Mouse (Mus musculus) cerebellum, postnatal 4 days (tissue): ENCODE data around the gene Txlnb.
"Not testable (repeated sequence)": the region's sequence is repeated elsewhere in the genome, so short reads cannot be mapped to it uniquely, and the experiment has no call there.

Experiments
- DNase-seq, 2 experiments: peaks; one replicate each; pipeline ENCODE4 v3.0.0; 2022; ENCODE audit warnings: low spot score in 2 of 2, mixed read lengths in 1 of 2

Txlnb gene

DNA sequence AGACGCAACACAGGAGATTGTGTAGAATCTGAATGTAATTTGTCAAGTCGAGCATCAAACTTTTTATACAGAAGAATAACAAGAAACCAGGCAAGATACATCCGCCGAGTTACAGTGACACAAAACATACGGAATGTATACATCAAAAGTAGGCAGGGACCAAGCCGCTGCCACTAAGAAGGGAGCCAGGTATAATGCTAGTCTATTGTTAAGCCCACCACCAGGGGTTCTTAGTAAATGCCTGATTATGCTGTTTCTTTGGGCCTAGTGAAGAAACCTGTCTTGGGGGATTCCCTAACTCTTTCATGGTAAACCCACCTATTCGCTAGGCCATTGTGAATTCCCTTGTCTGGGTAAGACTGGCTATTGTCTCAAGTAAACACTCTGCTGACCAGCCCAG lies 24.4 kb downstream of the Txlnb start:
- DNase-seq: not testable (repeated sequence)

DNA sequence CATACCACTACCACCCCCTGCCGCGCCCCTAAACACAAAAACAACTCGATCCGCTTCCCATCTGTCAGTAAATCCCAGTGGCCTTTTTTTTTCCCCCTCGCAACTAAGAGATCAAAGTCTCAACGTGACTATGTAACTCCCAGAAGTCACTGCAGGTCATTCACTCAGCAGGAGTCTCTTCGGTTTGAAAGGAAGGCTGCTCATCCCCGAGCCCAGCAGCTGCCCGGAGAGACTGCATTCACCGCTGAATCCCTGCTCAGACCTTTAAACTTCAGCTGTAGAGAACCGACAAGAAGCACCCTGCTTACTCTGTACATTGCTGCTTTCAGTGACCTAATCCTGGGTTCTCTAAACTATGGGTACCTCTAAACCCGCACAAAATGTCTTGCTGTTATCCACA lies 31.4 kb downstream of the Txlnb start:
- peak in 1 of 2 experiments; percentile 1 for DNase-seq

DNA sequence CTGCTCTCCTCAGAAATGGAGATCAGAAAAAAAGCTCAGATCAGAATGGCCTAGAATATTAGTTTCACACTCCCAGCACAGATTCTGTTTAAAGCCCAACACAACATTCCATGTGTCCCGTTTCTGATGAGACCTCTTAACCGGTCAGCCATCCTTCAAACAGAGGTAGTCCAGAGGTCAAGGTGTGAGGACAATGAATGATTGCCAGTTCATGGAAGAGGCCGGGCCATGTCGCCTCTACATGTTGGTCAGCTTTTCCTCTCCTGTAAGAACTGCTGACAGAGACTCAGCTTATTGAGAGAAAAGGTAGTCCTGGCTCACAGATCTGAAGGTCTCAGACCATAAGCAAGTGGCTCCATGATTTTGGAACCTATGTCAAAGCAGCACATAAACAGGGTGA lies 33.2 kb downstream of the Txlnb start:
- DNase-seq: no peak

DNA sequence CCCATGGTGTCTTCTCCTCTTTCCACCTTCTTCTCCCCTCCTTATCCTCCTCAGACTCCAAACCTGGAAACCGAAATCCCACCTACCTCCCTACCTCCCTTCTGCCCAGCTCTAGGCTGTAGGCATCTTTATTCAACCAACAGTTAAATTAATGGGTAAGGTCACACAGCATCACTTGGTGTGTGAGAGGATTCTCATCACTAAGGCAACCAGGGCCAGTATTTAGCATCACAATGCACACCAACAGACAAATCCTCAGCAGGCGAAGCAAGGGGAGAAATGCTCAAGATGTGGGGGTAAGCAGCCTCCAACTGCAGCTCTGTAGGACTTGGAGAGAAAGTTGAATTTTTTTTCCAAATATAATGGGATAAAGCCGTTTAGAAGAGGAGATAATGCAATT lies 35.0 kb downstream of the Txlnb start:
- DNase-seq: no peak

DNA sequence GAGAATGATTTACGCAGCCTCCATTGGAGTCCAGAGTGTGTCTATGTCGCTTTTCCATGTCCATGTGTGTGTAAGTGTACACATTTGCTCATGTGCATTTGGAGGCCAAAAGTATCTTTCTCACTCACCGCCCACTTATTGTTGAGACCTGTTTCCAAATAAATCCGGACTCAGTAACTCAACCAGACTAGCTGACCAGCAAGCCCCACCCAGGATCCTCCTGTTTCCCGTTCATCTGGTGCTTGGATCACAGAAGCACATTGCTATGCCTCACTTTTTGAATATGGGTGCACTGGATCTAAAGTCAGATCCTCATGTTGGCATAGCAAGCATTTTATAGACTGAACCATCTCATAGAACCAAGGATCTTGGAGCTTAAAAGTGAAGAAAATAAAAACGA lies 39.0 kb downstream of the Txlnb start:
- DNase-seq: no peak

DNA sequence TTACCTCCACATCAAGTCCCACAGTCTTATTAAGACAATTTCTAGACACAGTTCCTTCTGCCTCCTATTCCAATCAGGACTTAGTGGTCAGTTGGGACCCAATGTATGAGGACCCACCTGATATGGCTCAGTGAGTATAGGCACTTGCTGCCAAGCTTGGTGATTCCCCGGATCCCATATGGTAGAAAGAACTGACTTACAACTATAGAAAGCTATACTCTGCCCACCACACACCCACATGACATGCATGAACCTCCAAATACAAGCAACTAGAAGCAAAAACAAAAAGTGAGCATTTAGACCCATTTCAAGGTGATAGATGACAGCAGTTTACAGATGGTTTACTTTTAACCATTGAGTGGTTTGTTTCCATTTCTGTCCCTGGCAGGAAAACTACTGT lies 40.2 kb downstream of the Txlnb start:
- DNase-seq: no peak

DNA sequence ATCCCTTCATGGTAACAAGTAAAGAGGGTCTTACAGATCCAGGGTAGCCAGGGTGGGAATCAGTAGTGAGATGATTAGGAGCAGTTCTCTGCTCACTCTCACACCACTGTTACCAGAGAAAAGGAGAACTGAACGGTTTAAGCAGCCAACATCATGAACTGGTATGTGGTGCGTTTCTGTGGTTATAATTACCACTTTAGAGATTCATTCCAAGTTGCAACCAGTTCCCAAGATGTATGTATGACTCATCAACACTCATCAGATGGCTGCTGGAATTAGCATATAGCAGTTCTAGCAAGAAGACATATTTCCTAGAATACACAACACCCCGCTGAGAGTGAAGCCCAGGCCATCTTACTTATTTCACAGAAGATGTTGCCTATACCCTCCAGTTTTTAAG lies 46.0 kb downstream of the Txlnb start:
- DNase-seq: no peak

DNA sequence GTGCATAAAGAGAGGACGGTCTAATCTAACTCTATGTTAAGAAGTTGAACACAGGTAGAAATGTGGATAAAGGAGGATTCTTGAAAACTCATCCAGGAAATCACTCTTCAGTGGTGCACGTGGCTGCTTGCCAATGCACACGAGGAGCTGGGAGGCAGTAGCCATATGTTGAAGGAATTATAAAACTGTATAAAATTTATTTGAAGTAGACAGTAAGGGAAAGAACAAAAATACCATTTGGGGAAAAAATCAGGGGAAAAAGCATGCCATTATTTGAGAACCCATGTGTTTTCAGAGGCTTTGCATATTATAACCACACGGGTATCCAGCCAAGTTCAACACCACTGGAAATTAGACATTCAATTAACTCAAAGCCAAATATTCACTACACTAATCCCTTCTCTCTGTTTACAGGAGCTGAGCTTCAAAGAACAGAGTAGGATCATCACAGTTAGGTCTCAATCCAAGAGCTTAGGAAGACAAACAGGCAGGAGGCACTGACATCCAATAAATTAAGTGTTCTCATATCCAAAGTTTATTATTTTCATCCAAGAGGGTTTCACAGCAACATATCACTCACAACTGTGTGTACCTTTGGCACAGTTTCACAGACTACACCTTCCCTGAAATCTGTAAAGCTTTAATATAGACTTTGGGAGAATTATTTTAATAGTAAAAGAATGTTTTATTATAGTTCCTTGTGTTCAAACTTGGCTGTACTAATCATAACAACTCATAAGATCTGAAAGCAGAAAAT lies 48.9 kb downstream of the Txlnb start:
- no peak for DNase-seq

DNA sequence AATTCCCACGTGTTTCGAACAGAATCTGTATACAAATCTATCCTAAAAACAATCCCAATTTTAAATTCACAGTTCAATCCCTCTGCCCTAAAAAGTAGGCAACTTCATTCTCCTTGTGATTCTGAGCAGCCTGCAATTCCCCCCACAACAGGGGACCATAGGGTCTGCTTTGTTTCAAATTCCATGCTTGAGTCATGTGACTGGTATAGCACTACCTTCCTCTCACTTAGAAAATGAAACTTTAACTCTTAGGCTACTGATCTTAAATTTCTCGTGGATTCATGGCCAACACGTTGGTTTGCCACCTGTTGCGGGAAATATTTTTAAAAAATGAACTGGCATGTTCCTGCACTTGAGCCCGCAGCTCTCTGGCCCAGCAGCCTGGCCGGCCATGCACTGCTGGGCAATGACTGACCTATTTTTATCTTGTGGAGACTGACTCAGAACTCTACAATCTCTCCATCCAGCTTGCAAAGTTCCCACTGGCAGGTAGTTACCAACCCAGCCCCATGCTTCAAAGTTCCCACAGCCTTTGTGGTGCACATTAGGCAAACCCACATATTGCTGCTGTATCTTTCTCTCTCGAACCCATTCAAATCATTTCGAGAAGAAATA lies 61.7 kb downstream of the Txlnb start:
- no peak for DNase-seq

DNA sequence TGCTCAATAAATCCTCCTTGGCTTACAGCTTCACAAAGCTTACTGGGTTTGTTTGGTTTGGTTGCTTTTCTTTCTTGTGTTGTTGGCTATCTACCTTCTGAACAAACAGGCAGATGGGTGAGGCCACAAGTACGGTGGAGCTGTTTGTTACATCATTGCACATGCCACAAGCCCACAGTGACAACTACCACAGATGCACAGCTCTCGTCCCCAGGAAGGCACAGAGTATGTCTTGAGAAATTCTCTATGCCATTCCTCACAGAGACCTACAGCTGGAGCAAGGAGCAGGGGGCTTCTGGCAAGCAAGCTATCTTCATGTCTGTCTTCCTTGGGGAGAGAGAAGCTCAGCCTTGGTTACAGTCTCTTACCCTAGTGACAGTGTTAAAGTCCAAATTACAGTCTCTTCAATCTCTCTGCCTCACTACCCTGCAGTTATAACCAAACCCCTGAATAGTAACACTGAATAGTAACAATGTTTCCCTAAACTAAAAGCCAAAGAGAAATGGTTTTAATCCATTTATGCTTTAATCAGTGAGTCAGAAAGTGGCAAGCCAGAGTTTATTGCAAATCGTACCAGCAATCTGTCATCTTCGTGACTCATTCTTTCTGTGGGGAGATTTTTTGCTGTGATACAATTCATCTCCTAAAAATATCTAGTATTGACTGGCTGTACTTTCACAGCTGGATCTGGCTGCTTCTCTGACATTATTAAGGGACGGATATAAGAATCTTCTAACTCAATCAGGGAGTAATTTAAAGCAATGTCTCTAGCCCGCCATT lies 64.9 kb downstream of the Txlnb start:
- DNase-seq: no peak

DNA sequence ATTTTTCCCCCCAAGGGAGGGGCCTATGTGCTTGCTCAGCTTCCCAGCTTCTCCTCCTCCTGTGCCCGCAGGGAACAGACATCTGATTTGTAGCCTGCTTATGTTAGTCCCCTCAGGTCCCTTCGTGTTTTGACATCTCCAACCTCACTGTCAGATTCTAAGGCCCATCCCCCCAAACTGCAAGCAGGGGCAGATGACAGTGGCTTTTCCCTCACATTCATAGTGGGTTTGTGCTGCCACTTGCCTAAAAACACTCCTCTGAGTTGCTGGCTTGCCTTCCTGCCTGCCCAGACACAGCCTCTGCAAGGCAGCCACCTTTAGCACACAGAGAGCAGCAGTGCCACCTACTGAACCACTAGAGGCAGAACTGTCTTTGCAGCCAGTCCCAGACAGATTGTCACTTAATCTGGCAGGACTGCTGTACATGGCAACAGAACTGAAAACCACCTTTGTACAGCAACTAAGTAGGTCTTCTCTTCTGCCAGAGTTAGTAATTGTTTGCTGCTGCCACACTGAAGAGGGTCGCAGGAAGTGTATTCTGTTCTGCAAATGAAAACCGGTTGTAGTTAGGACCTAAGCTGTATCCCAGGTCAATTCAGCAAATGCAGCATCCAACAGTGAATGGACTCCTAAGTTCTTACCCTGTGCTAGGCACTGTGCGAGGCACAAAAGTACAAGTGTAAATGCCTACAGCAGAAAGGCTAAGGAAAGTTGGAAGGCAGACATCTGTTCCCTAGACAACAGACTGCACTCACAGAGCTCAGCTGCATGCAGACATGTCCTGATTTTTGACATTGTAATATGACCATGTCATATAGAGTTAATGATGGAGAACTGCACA lies 74.0 kb downstream of the Txlnb start:
- peak; percentile 29 to 48 for DNase-seq

DNA sequence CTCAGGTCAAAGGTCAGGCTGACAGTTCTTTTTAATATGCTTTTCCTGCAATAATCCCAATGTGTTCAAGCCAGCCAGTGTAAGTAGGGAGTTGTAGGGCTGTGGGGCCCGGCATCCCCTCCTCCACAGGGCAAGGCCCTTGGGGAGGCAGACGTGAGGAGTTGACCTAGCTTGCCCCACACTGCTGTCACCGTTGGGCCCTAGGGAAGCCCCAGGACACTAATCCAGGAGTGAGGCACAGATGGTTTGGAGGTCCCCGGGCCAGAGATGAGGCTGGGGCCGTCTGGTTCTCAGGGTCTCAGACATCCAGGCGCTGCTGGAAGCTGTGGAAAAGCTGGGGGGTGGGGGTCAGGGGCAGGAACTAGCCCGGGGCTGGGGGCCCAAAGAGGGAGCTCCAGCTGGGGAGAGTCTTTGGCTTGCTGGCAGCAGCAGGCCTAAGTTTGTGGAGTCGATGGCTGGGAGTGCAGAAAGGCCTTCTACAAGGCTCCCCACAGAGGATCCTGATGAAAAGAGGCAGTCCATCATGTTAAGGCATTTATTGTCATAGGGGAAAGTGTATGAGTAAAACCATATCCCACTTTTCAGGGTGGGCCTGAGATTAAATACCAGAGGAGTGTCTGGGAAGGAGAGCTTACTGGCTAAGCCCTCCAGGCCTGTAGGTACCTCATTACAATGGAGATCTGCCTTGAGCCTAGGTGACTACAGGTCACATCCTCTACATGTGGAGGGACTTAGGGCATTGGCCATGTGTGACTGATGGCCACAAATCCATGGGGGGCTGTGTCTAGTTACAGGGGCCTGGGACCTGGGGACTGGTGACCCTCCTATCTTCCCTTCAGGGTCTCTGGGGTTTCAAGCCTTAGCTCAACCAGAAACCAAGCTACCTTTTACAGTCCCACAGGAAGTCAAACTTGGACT lies 82.2 kb downstream of the Txlnb start:
- DNase-seq: no peak

DNA sequence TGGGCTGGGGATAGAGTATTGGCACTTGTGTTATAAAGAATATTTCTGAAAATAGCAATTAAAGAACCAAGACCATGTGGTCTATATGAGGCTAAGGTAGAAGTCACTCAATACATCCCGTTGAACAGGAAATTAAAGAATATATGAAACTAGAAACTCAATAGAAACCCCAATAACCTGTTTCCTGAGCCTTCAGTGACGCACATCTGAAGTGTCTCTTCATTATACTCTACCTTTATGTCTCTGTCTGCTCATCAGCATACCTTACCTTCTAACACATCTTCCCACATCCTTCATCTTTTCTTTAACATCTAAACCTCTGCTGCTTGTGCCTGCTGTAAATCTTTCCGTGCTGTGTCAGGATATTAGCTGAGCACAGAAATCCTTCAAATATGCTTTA lies 84.0 kb downstream of the Txlnb start:
- DNase-seq: no peak

DNA sequence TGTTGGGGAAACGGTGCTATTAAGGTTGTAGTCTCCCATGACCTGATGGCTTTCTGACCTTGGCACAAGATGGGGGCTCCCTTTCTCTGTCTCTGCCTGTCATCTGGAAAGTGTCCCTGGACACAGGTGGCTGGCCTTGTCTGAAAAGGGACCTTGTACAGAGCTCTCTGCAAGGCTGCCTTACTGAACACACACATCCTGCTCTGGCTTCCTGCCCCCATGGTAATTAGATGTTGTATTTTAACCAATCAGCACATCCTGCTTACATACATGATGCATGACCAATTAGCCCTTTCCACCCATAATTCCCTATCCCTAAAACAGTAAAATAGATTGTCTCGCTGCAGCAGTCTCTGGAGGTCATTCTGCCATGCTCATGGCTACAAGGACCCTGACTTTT lies 84.7 kb downstream of the Txlnb start:
- DNase-seq: no peak
